Mouse (Mus musculus): ENCODE results near the gene Oxld1. TPM values are rescaled to one million over a fixed set of nuclear protein-coding genes. Genes with fewer than 3 reads are reported as not detected.

The Oxld1 gene
- polyA plus RNA-seq, 1 experiment, result 49.3 TPM

GRCm38 (mm10) chr11:120491317-120492023 lies 33.6 kb upstream of the Oxld1 start, which contains the start of gene Slc25a10:
Gene Slc25a10 (plus strand): TSS chr11:120491840.
- Histone ChIP-seq H3K27ac (ENCODE audit: insufficient read depth, low read depth, low read length) (peak within 1 kb of the TSS; percentile 88), H3K4me3 (ENCODE audit: insufficient read depth, low read depth, low read length) (peak within 1 kb of the TSS; percentile 87), H3K36me3 (ENCODE audit: control insufficient read depth, insufficient read depth, low read length) (peaks cover 4% of the 10 kb centered on the region; the same call in 1 of the 2 replicates), H3K4me1 (ENCODE audit: control insufficient read depth, insufficient read depth, low read length) (peaks cover 26% of the 10 kb centered on the region), H3K27me3 (replicated peaks; ENCODE audit: control insufficient read depth, insufficient read depth, low read length) (no peaks in the 10 kb centered on the region)
- WGBS, result under 1% methylated on average over 35 of the region's 35 CpGs
- TF ChIP-seq POLR2A (IDR thresholded peaks at IDR 0.05; ENCODE audit: low read depth, low read length) (peak; percentile 46), CTCF (conservative IDR thresholded peaks at IDR 0.05; ENCODE audit: insufficient read depth, insufficient read length, low read depth, low read length) (no peak)
- peak; percentile 96 for DNase-seq

GRCm38 (mm10) chr11:120490291-120491046 lies 32.6 kb upstream of the Oxld1 start:
- H3K4me3 ChIP-seq (ENCODE audit: insufficient read depth, low read depth, low read length), result no peak overlapping the region
- H3K27me3 ChIP-seq (replicated peaks; ENCODE audit: control insufficient read depth, insufficient read depth, low read length), result no peaks in the 10 kb centered on the region
- peaks cover 26% of the 10 kb centered on the region for H3K4me1 ChIP-seq (ENCODE audit: control insufficient read depth, insufficient read depth, low read length)
- no peak for DNase-seq
- H3K36me3 ChIP-seq (ENCODE audit: control insufficient read depth, insufficient read depth, low read length), result peaks cover 4% of the 10 kb centered on the region; the same call in 1 of the 2 replicates
- peak overlapping the region; percentile 88 for H3K27ac ChIP-seq (ENCODE audit: insufficient read depth, low read depth, low read length)
- no peak for TF ChIP-seq POLR2A (IDR thresholded peaks at IDR 0.05; ENCODE audit: low read depth, low read length)
- no peak for TF ChIP-seq CTCF (conservative IDR thresholded peaks at IDR 0.05; ENCODE audit: insufficient read depth, insufficient read length, low read depth, low read length)
- WGBS, result 27% methylated on average over 4 of the region's 4 CpGs

GRCm38 (mm10) chr11:120489054-120489761 lies 31.3 kb upstream of the Oxld1 start:
- peaks cover 24% of the 10 kb centered on the region for H3K4me1 ChIP-seq (ENCODE audit: control insufficient read depth, insufficient read depth, low read length)
- H3K4me3 ChIP-seq (ENCODE audit: insufficient read depth, low read depth, low read length), result no peak overlapping the region
- no peaks in the 10 kb centered on the region for H3K27me3 ChIP-seq (replicated peaks; ENCODE audit: control insufficient read depth, insufficient read depth, low read length)
- peak overlapping the region; percentile 88 for H3K27ac ChIP-seq (ENCODE audit: insufficient read depth, low read depth, low read length)
- TF ChIP-seq POLR2A (IDR thresholded peaks at IDR 0.05; ENCODE audit: low read depth, low read length) (peak; percentile 51), CTCF (conservative IDR thresholded peaks at IDR 0.05; ENCODE audit: insufficient read depth, insufficient read length, low read depth, low read length) (peak; percentile 97)
- WGBS, result 42% methylated on average over 4 of the region's 4 CpGs
- H3K36me3 ChIP-seq (ENCODE audit: control insufficient read depth, insufficient read depth, low read length), result no peaks in the 10 kb centered on the region
- DNase-seq, result peak; percentile 96

GRCm38 (mm10) chr11:120488516-120488915 lies 30.6 kb upstream of the Oxld1 start:
- no peaks in the 10 kb centered on the region for H3K27me3 ChIP-seq (replicated peaks; ENCODE audit: control insufficient read depth, insufficient read depth, low read length)
- H3K36me3 ChIP-seq (ENCODE audit: control insufficient read depth, insufficient read depth, low read length), result no peaks in the 10 kb centered on the region
- no peak overlapping the region for H3K4me3 ChIP-seq (ENCODE audit: insufficient read depth, low read depth, low read length)
- no peak for TF ChIP-seq POLR2A (IDR thresholded peaks at IDR 0.05; ENCODE audit: low read depth, low read length)
- TF ChIP-seq CTCF (conservative IDR thresholded peaks at IDR 0.05; ENCODE audit: insufficient read depth, insufficient read length, low read depth, low read length), result no peak
- peak overlapping the region; percentile 12; the same call in 1 of the 2 replicates for H3K27ac ChIP-seq (ENCODE audit: insufficient read depth, low read depth, low read length)
- DNase-seq, result no peak
- peaks cover 26% of the 10 kb centered on the region for H3K4me1 ChIP-seq (ENCODE audit: control insufficient read depth, insufficient read depth, low read length)
- WGBS, result 60% methylated on average over 4 of the region's 4 CpGs

- Histone ChIP-seq H3K36me3 (ENCODE audit: control insufficient read depth, insufficient read depth, low read length) (no peaks in the 10 kb centered on the region), H3K4me1 (ENCODE audit: control insufficient read depth, insufficient read depth, low read length) (peaks cover 15% of the 10 kb centered on the region; the same call in 1 of the 2 replicates), H3K27me3 (replicated peaks; ENCODE audit: control insufficient read depth, insufficient read depth, low read length) (no peaks in the 10 kb centered on the region), H3K27ac (ENCODE audit: insufficient read depth, low read depth, low read length) (peak overlapping the region; percentile 95), H3K4me3 (ENCODE audit: insufficient read depth, low read depth, low read length) (peak overlapping the region; percentile 92)
- 6% methylated on average over 10 of the region's 10 CpGs for WGBS
- TF ChIP-seq CTCF (conservative IDR thresholded peaks at IDR 0.05; ENCODE audit: insufficient read depth, insufficient read length, low read depth, low read length) (no peak), POLR2A (IDR thresholded peaks at IDR 0.05; ENCODE audit: low read depth, low read length) (peak; percentile 22)
- peak; percentile 89 for DNase-seq
Observed at GRCm38 (mm10) chr11:120485251-120485650, 27.4 kb upstream of the Oxld1 start.

GRCm38 (mm10) chr11:120484265-120484981 lies 26.6 kb upstream of the Oxld1 start, which contains the start of gene Mrpl12:
Gene Mrpl12 (plus strand): TSS chr11:120484613.
- H3K27me3 ChIP-seq (replicated peaks; ENCODE audit: control insufficient read depth, insufficient read depth, low read length), result no peaks in the 10 kb centered on the region
- DNase-seq, result peak; percentile 94
- no peaks in the 10 kb centered on the region for H3K36me3 ChIP-seq (ENCODE audit: control insufficient read depth, insufficient read depth, low read length)
- peaks cover 10% of the 10 kb centered on the region; the same call in 1 of the 2 replicates for H3K4me1 ChIP-seq (ENCODE audit: control insufficient read depth, insufficient read depth, low read length)
- H3K4me3 ChIP-seq (ENCODE audit: insufficient read depth, low read depth, low read length), result peak within 1 kb of the TSS; percentile 92
- under 1% methylated on average over 60 of the region's 60 CpGs for WGBS
- peak within 1 kb of the TSS; percentile 95 for H3K27ac ChIP-seq (ENCODE audit: insufficient read depth, low read depth, low read length)
- TF ChIP-seq POLR2A (IDR thresholded peaks at IDR 0.05; ENCODE audit: low read depth, low read length), result peak; percentile 81
- TF ChIP-seq CTCF (conservative IDR thresholded peaks at IDR 0.05; ENCODE audit: insufficient read depth, insufficient read length, low read depth, low read length), result 0 out of 2 replicates have a peak, but pooled peaks have one; percentile 3

Measured in kidney, adult 2 months (tissue).